Mouse (Mus musculus) C2C12 (cell line): ENCODE results near the gene Olfr1393. TPM values are rescaled to one million over a fixed set of nuclear protein-coding genes. Genes with fewer than 3 reads are reported as not detected.

ENCODE experiments used
- H3K27me3 ChIP-seq: one replicate; pipeline ENCODE4 v1.6.1; 2011; ENCODE audit not compliant: control insufficient read depth, insufficient read depth, insufficient read length
- H3K36me3 ChIP-seq: one replicate; pipeline ENCODE4 v1.6.1; 2011; ENCODE audit not compliant: control insufficient read depth, insufficient read depth
- H3K4me3 ChIP-seq: one replicate; pipeline ENCODE4 v1.5.1; 2011; ENCODE audit warnings: mild to moderate bottlenecking, control low read depth; ENCODE audit not compliant: poor library complexity, insufficient read depth, severe bottlenecking
- H3K79me2 ChIP-seq: one replicate; pipeline ENCODE4 v1.6.1; 2011; ENCODE audit not compliant: control insufficient read depth, insufficient read depth
- H3K79me3 ChIP-seq: one replicate; pipeline ENCODE4 v1.6.1; 2011; ENCODE audit warnings: low read depth, control low read depth
- H3ac ChIP-seq: one replicate; pipeline ENCODE3; 2011; ENCODE audit warnings: low read depth; ENCODE audit not compliant: control insufficient read depth, insufficient read length
- CEBPB ChIP-seq: IDR thresholded peaks from one replicate; pipeline ENCODE4 v1.6.1; 2011; ENCODE audit warnings: low read depth, mild to moderate bottlenecking, control low read depth, moderate library complexity
- CTCF ChIP-seq: IDR thresholded peaks from one replicate; pipeline ENCODE4 v1.5.1; 2011; ENCODE audit not compliant: control insufficient read depth, insufficient read depth, insufficient read length
- FOSL1 ChIP-seq: IDR thresholded peaks from one replicate; pipeline ENCODE4 v1.8.0; 2011; ENCODE audit warnings: mild to moderate bottlenecking, low read length; ENCODE audit not compliant: poor library complexity, insufficient read depth, severe bottlenecking
- MAX ChIP-seq: IDR thresholded peaks from one replicate; pipeline ENCODE4 v1.6.1; 2011; ENCODE audit warnings: mild to moderate bottlenecking, control low read depth
- MYOD1 ChIP-seq: IDR thresholded peaks from one replicate; pipeline ENCODE4 v1.6.1; 2011; ENCODE audit warnings: low read depth; ENCODE audit not compliant: control insufficient read depth, insufficient read length
- MYOG ChIP-seq: IDR thresholded peaks from one replicate; pipeline ENCODE4 v1.6.1; 2011; ENCODE audit not compliant: control insufficient read depth, insufficient read length; ENCODE audit errors: extremely low read depth
- USF1 ChIP-seq: IDR thresholded peaks from one replicate; pipeline ENCODE4 v1.6.1; 2011; ENCODE audit warnings: low read depth, mild to moderate bottlenecking, control low read depth, moderate library complexity
- polyA plus RNA-seq: library from polyadenylated mRNA; unstranded; fragments of >200 nt; fragmentation: generic; extraction: Trizol; gene quantifications from one replicate; pipeline ENCODE4 v1.2.1, GENCODE M21; 2012; ENCODE audit warnings: missing spikeins

Olfr1393 gene
- polyA plus RNA-seq, 1 experiment, result not detected

DNA sequence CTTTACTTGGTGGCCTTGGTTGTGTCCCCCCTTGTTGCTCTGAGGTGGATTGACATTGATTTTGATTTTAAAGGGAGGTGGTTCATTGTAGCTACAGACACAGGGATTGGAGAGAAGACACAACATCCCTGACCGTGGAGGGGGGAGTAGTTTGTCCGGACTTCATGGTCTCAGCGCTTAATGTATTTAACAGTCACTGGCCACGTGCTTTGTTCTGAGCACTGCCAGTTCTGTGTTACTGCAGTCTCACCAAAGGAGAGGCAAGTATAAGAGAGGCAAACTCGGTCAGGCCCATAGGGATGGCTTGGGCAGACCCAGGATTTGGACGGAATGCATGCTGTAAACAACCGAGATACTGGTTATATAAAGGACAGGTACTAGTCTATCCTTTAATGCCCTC lies 14.0 kb upstream of the Olfr1393 start:
- Histone ChIP-seq H3K79me3 (peaks cover 4% of the 10 kb centered on the region), H3K27me3 (no peaks in the 10 kb centered on the region), H3ac (no peak overlapping the region), H3K79me2 (peaks cover 29% of the 10 kb centered on the region), H3K4me3 (no peak overlapping the region), H3K36me3 (peaks cover 42% of the 10 kb centered on the region)
- TF ChIP-seq MAX, result no peak
- no peak for TF ChIP-seq MYOD1
- TF ChIP-seq USF1, result no peak
- no peak for TF ChIP-seq CTCF
- no peak for TF ChIP-seq CEBPB
- no peak for TF ChIP-seq FOSL1
- no peak for TF ChIP-seq MYOG

DNA sequence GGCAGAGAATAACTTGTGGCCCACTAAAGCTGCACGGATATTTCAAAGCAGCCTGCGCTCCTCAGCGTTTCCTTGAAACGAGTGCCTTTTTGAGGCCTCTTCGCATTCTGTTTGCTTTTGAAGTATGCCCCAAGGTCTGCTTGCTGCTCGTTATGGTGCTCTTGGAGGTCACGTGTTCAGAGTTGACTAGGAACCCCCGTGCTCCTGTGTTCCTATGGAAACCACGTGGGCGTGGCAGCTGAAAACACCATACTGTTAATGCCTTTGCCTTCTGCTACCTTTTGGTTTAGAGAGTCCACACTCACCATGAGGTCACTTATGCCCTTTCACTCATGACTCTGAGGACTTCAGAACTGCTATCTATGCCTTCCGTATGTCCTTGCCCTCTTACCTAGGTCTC lies 13.5 kb upstream of the Olfr1393 start:
- peaks cover 39% of the 10 kb centered on the region for H3K36me3 ChIP-seq
- peaks cover 28% of the 10 kb centered on the region for H3K79me2 ChIP-seq
- no peak overlapping the region for H3ac ChIP-seq
- TF ChIP-seq CEBPB (no peak), USF1 (no peak), CTCF (no peak), MAX (no peak), MYOG (no peak), FOSL1 (no peak), MYOD1 (no peak)
- H3K4me3 ChIP-seq, result no peak overlapping the region
- peaks cover 4% of the 10 kb centered on the region for H3K79me3 ChIP-seq
- H3K27me3 ChIP-seq, result no peaks in the 10 kb centered on the region

DNA sequence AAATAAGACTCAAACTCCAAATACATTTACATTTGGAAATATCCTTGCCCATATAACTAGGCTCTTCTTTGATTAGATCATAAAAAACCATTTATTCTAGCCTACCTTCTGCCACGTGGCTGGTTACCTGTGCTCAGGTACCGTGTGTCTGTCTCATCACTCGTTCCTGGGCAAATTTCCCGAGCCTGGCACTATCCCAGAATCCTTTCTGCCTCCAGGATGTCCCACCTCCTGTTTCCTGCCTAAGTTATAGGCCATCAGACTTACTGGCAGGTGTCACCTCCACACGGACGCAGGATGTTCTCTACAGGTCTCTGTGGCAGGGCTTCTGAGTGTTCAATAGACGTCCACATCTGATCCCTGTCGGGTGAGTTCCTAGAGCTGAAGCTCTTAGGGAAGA lies 13.0 kb upstream of the Olfr1393 start:
- Histone ChIP-seq H3K27me3 (no peaks in the 10 kb centered on the region), H3K36me3 (peaks cover 34% of the 10 kb centered on the region), H3K4me3 (no peak overlapping the region), H3K79me2 (peaks cover 23% of the 10 kb centered on the region), H3K79me3 (peaks cover 4% of the 10 kb centered on the region), H3ac (no peak overlapping the region)
- TF ChIP-seq USF1, result no peak
- TF ChIP-seq MYOG, result no peak
- no peak for TF ChIP-seq CTCF
- TF ChIP-seq CEBPB, result no peak
- TF ChIP-seq MYOD1, result no peak
- no peak for TF ChIP-seq FOSL1
- TF ChIP-seq MAX, result no peak

DNA sequence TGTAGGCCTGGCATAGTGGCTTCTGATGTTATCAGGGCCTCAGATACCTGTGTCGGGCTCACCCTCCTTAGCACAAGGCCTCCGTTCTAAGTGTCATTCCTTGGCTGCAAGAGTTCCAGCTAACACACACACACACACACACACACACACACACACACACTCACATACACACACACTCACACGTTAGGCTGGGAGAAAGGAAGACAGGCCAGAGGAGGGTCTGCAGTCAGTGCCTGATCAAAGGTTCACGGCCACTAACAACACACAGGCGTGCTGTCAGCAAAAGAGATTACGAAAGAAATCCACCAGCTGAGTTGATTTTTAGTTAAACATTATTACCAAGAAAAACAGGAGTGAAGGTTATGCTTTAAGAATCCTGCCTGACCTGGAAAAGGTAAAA lies 11.4 kb upstream of the Olfr1393 start:
- no peak overlapping the region for H3K4me3 ChIP-seq
- H3K27me3 ChIP-seq, result no peaks in the 10 kb centered on the region
- H3ac ChIP-seq, result no peak overlapping the region
- H3K36me3 ChIP-seq, result peaks cover 19% of the 10 kb centered on the region
- peaks cover 8% of the 10 kb centered on the region for H3K79me2 ChIP-seq
- H3K79me3 ChIP-seq, result peaks cover 2% of the 10 kb centered on the region
- TF ChIP-seq FOSL1 (no peak), MYOD1 (no peak), CTCF (no peak)

DNA sequence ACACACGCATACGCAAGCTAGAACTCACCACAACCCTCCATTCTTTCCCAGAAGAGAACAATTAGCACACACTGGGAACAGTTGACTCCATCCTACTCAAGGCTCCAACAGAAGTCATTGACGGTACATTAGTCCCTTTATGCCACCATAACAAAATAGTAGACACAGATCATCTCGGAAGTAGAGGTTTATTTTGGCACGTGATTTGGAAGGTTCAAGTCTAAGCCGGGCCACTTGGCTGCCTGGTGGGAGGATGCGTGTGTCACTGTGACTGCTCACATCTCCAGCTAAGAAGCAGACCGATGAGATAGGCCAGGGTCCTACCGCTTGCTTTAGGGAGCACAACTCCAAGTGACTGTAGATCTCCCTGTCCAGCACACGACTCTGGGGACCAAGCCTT lies 10.8 kb upstream of the Olfr1393 start:
- TF ChIP-seq CTCF (no peak), FOSL1 (no peak), USF1 (no peak), MYOD1 (no peak), MYOG (no peak)
- Histone ChIP-seq H3K79me2 (peaks cover 1% of the 10 kb centered on the region), H3K79me3 (peaks cover 1% of the 10 kb centered on the region)

DNA sequence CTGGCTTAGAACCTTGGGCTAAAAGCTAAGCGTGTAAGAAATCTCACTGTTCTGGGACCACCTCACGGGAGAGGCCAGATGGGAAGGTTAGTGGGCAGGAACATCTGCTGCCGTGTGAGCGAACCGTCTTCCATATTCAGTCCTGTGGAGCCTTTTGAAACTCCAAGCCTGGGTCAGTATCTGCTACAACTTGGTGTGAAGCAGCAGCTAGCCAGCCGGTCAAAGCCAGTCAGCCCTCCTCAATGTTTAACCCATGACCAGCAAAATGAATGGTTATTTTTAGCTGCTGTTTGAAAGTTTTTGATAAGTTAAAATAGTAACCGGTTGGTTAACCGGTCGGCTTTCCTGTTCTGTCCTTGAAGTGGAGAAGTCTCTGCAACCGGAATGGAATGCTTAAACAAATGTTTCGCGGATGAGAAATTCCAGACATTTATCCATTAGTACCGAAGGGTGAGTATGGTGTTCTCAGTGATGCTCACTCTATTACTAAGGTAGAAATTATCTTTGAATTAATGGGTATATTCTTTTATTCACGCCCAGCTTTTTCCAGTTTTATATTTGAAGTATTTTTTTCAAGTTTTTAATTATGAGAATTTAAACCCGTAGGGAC lies 10.0 kb upstream of the Olfr1393 start:
- peaks cover 5% of the 10 kb centered on the region for H3K36me3 ChIP-seq
- no peaks in the 10 kb centered on the region for H3K79me2 ChIP-seq
- no peak overlapping the region for H3ac ChIP-seq
- H3K79me3 ChIP-seq, result peaks cover 1% of the 10 kb centered on the region
- H3K27me3 ChIP-seq, result no peaks in the 10 kb centered on the region
- no peak for TF ChIP-seq MAX
- no peak for TF ChIP-seq FOSL1
- TF ChIP-seq MYOG, result no peak
- no peak for TF ChIP-seq CEBPB
- no peak overlapping the region for H3K4me3 ChIP-seq

More for the DNA sequence above, 10.8 kb upstream of the Olfr1393 start:
- H3K27me3 ChIP-seq, result no peaks in the 10 kb centered on the region
- H3K4me3 ChIP-seq, result no peak overlapping the region
- H3K36me3 ChIP-seq, result peaks cover 12% of the 10 kb centered on the region
- H3ac ChIP-seq, result no peak overlapping the region
